Mouse (Mus musculus) C2C12 (cell line): ENCODE measurements around the gene Gm8994. TPM values are rescaled to one million over a fixed set of nuclear protein-coding genes. Genes with fewer than 3 reads are reported as not detected.

Source experiments
- H3K27me3 ChIP-seq: one replicate; pipeline ENCODE4 v1.6.1; 2011; ENCODE audit not compliant: control insufficient read depth, insufficient read depth, insufficient read length
- H3K36me3 ChIP-seq: one replicate; pipeline ENCODE4 v1.6.1; 2011; ENCODE audit not compliant: control insufficient read depth, insufficient read depth
- H3K4me3 ChIP-seq: one replicate; pipeline ENCODE4 v1.5.1; 2011; ENCODE audit warnings: mild to moderate bottlenecking, control low read depth; ENCODE audit not compliant: poor library complexity, insufficient read depth, severe bottlenecking
- H3K79me2 ChIP-seq: one replicate; pipeline ENCODE4 v1.6.1; 2011; ENCODE audit not compliant: control insufficient read depth, insufficient read depth
- H3K79me3 ChIP-seq: one replicate; pipeline ENCODE4 v1.6.1; 2011; ENCODE audit warnings: low read depth, control low read depth
- H3ac ChIP-seq: one replicate; pipeline ENCODE3; 2011; ENCODE audit warnings: low read depth; ENCODE audit not compliant: control insufficient read depth, insufficient read length
- CEBPB ChIP-seq: IDR thresholded peaks from one replicate; pipeline ENCODE4 v1.6.1; 2011; ENCODE audit warnings: low read depth, mild to moderate bottlenecking, control low read depth, moderate library complexity
- CTCF ChIP-seq: IDR thresholded peaks from one replicate; pipeline ENCODE4 v1.5.1; 2011; ENCODE audit not compliant: control insufficient read depth, insufficient read depth, insufficient read length
- FOSL1 ChIP-seq: IDR thresholded peaks from one replicate; pipeline ENCODE4 v1.8.0; 2011; ENCODE audit warnings: mild to moderate bottlenecking, low read length; ENCODE audit not compliant: poor library complexity, insufficient read depth, severe bottlenecking
- MAX ChIP-seq: IDR thresholded peaks from one replicate; pipeline ENCODE4 v1.6.1; 2011; ENCODE audit warnings: mild to moderate bottlenecking, control low read depth
- MYOD1 ChIP-seq: IDR thresholded peaks from one replicate; pipeline ENCODE4 v1.6.1; 2011; ENCODE audit warnings: low read depth; ENCODE audit not compliant: control insufficient read depth, insufficient read length
- MYOG ChIP-seq: IDR thresholded peaks from one replicate; pipeline ENCODE4 v1.6.1; 2011; ENCODE audit not compliant: control insufficient read depth, insufficient read length; ENCODE audit errors: extremely low read depth
- USF1 ChIP-seq: IDR thresholded peaks from one replicate; pipeline ENCODE4 v1.6.1; 2011; ENCODE audit warnings: low read depth, mild to moderate bottlenecking, control low read depth, moderate library complexity
- polyA plus RNA-seq: library from polyadenylated mRNA; unstranded; fragments of >200 nt; fragmentation: generic; extraction: Trizol; gene quantifications from one replicate; pipeline ENCODE4 v1.2.1, GENCODE M21; 2012; ENCODE audit warnings: missing spikeins

Gene Gm8994
- polyA plus RNA-seq, 1 experiment: 0.16 TPM

DNA sequence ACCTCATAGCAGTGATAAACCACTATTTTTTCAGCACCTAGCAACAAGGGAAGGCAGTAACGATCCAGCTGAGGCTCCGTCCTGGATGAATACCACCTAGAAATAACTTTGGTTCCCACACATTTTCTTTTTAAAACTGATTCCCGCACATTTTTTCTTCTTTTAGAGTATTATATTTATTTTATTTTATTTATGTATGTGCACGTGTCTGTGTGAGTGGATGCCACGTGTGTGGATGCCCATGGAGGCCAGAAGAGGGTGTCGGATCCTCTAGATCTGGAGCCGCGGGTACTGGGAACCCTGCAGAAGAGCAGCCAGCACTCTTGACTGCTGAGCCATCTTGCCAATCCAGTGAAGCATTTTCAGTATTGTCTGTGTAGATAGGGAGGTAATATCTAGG is 36.0 kb downstream of the Gm8994 start:
- no peaks in the 10 kb centered on the region for H3K36me3 ChIP-seq
- no peaks in the 10 kb centered on the region for H3K27me3 ChIP-seq
- no peaks in the 10 kb centered on the region for H3K79me3 ChIP-seq
- no peak overlapping the region for H3K4me3 ChIP-seq
- no peak overlapping the region for H3ac ChIP-seq
- TF ChIP-seq MYOD1 (no peak), MAX (no peak), USF1 (no peak), CEBPB (no peak), MYOG (no peak), CTCF (no peak), FOSL1 (no peak)
- no peaks in the 10 kb centered on the region for H3K79me2 ChIP-seq

- H3K79me2 ChIP-seq: no peaks in the 10 kb centered on the region
- no peaks in the 10 kb centered on the region for H3K27me3 ChIP-seq
- no peak overlapping the region for H3ac ChIP-seq
- TF ChIP-seq MYOD1 (no peak), USF1 (no peak), CTCF (no peak), FOSL1 (no peak), MAX (no peak)
- no peaks in the 10 kb centered on the region for H3K79me3 ChIP-seq
- no peak overlapping the region for H3K4me3 ChIP-seq
- no peaks in the 10 kb centered on the region for H3K36me3 ChIP-seq
Measured at GRCm38 (mm10) chr6:136364008-136364407, 36.7 kb downstream of the Gm8994 start.

DNA sequence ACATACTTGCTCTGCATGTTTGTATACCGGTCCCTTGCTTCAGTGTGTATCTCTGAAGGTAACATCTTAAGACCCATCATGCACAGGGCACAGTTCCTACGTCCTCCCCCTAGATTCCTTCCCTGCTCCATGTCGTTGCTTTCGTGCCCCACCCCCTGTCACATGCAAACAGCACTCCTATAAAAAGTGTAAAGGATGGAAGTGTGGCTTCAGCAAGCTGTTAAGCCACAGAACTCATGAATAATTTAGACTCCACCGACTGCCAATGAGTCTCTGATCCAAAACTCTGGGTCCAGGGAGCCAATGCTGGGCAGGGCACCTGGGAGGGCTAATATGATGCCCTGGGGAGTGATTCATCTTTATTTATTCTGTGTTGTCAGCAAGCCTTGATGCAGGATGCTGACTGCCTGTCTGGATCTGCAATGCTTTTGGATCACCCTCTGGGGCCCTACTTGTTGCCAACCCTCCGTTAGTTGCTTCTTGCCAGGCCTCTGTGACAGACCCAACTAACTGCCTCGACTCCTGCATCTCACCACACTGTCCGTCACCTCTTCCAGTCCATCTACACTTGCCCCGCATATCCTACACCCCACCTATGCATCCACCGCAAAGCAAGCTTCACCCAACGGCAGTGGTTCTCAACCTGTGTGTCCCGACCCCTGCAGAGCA is 37.2 kb downstream of the Gm8994 start:
- no peaks in the 10 kb centered on the region for H3K79me2 ChIP-seq
- H3K36me3 ChIP-seq: no peaks in the 10 kb centered on the region
- H3ac ChIP-seq: no peak overlapping the region
- no peak overlapping the region for H3K4me3 ChIP-seq
- no peaks in the 10 kb centered on the region for H3K79me3 ChIP-seq
- no peak for TF ChIP-seq FOSL1
- TF ChIP-seq MYOD1: no peak
- no peaks in the 10 kb centered on the region for H3K27me3 ChIP-seq

DNA sequence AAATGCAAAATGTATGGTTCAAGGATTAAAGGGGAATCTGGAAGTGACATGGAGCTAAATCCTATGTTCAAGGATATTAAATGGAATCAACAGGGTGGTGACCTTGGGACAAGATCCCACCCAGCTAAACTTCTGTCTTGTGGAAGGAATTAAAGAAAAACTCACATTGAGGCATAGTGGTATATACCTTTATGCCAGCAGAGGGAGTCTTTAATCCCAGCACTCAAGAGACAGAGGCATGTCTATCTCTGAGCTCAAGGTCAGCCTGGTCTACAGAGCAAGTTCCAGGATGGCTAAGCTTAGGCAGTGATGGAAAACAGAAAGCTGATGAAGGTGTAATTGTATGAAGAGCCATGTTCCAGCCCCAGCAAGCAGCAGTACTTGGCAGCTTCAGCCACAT is 48.8 kb downstream of the Gm8994 start:
- no peaks in the 10 kb centered on the region for H3K36me3 ChIP-seq
- H3K4me3 ChIP-seq: no peak overlapping the region
- H3ac ChIP-seq: no peak overlapping the region
- TF ChIP-seq CEBPB (no peak), CTCF (no peak), FOSL1 (no peak), MAX (no peak), USF1 (no peak), MYOD1 (no peak), MYOG (no peak)
- no peaks in the 10 kb centered on the region for H3K79me2 ChIP-seq
- H3K27me3 ChIP-seq: no peaks in the 10 kb centered on the region
- H3K79me3 ChIP-seq: no peaks in the 10 kb centered on the region

Other genes starting within 250 kb of the Gm8994 start
- gene Grin2b, start 154.0 kb upstream of the Gm8994 start, polyA plus RNA-seq: not detected
- gene E330021D16Rik, start 88.0 kb downstream of the Gm8994 start, polyA plus RNA-seq: not detected
- 6.8 TPM for gene Atf7ip, start 178.6 kb downstream of the Gm8994 start, polyA plus RNA-seq